Mouse (Mus musculus): Measurements from ENCODE around the gene Amph. TPM values are rescaled to one million over a fixed set of nuclear protein-coding genes. Genes with fewer than 3 reads are reported as not detected.

The Amph gene
- total and polyA plus RNA-seq, 2 experiments from 2014 or later = 67.8 to 118 TPM

- Histone ChIP-seq H3K36me3 (ENCODE audit: insufficient read depth) (no peaks in the 10 kb centered on the region), H3K4me1 (ENCODE audit: insufficient read depth) (0 out of 2 replicates have a peak, but pooled peaks cover 10% of the 10 kb centered on the region), H3K9me3 (ENCODE audit: low read length) (no peaks in the 10 kb centered on the region), H3K4me3 (ENCODE audit: low read depth, low read length) (no peak overlapping the region), H3K4me2 (ENCODE audit: low read depth) (no peak overlapping the region), H3K27me3 (ENCODE audit: insufficient read depth, low read length) (no peaks in the 10 kb centered on the region), H3K9ac (no peak overlapping the region), H3K27ac (ENCODE audit: low read depth, low read length) (no peak overlapping the region)
- 79% methylated on average over 4 of the region's 4 CpGs for WGBS
- ATAC-seq = no peak
- DNase-seq = no peak
- TF ChIP-seq CTCF (IDR thresholded peaks at IDR 0.05; ENCODE audit: low read depth) = no peak
Measured at GRCm38 (mm10) chr13:18953575-18953974, 5.6 kb downstream of the Amph start.

GRCm38 (mm10) chr13:18956065-18956913 is 8.3 kb downstream of the Amph start:
- Histone ChIP-seq H3K27ac (ENCODE audit: low read depth, low read length) (no peak overlapping the region), H3K4me3 (ENCODE audit: low read depth, low read length) (no peak overlapping the region), H3K36me3 (ENCODE audit: insufficient read depth) (no peaks in the 10 kb centered on the region), H3K9me3 (ENCODE audit: low read length) (no peaks in the 10 kb centered on the region), H3K9ac (no peak overlapping the region), H3K4me2 (ENCODE audit: low read depth) (no peak overlapping the region), H3K27me3 (ENCODE audit: insufficient read depth, low read length) (no peaks in the 10 kb centered on the region), H3K4me1 (ENCODE audit: insufficient read depth) (no peaks in the 10 kb centered on the region)
- WGBS = 42% methylated on average over 11 of the region's 11 CpGs
- DNase-seq = no peak
- no peak for TF ChIP-seq CTCF (IDR thresholded peaks at IDR 0.05; ENCODE audit: low read depth)
- ATAC-seq = no peak

- H3K27ac ChIP-seq (ENCODE audit: low read depth, low read length) = no peak overlapping the region
- ATAC-seq = no peak
- no peak for TF ChIP-seq CTCF (IDR thresholded peaks at IDR 0.05; ENCODE audit: low read depth)
- DNase-seq = no peak
- H3K4me1 ChIP-seq (ENCODE audit: insufficient read depth) = no peaks in the 10 kb centered on the region
- H3K4me2 ChIP-seq (ENCODE audit: low read depth) = no peak overlapping the region
- H3K36me3 ChIP-seq (ENCODE audit: insufficient read depth) = no peaks in the 10 kb centered on the region
- no peak overlapping the region for H3K9ac ChIP-seq
- no peaks in the 10 kb centered on the region for H3K27me3 ChIP-seq (ENCODE audit: insufficient read depth, low read length)
- 82% methylated on average over 3 of the region's 3 CpGs for WGBS
- no peak overlapping the region for H3K4me3 ChIP-seq (ENCODE audit: low read depth, low read length)
- H3K9me3 ChIP-seq (ENCODE audit: low read length) = no peaks in the 10 kb centered on the region
Measured at GRCm38 (mm10) chr13:18957028-18957427, 9.0 kb downstream of the Amph start.

- H3K27me3 ChIP-seq (ENCODE audit: insufficient read depth, low read length) = no peaks in the 10 kb centered on the region
- no peak overlapping the region for H3K4me3 ChIP-seq (ENCODE audit: low read depth, low read length)
- WGBS = 79% methylated on average over 3 of the region's 3 CpGs
- DNase-seq (no peak), ATAC-seq (no peak)
- no peak for TF ChIP-seq CTCF (IDR thresholded peaks at IDR 0.05; ENCODE audit: low read depth)
- peaks cover 4% of the 10 kb centered on the region; the same call in 1 of the 2 replicates for H3K36me3 ChIP-seq (ENCODE audit: insufficient read depth)
- H3K4me1 ChIP-seq (ENCODE audit: insufficient read depth) = no peaks in the 10 kb centered on the region
- no peak overlapping the region for H3K9ac ChIP-seq
- no peaks in the 10 kb centered on the region for H3K9me3 ChIP-seq (ENCODE audit: low read length)
- no peak overlapping the region for H3K27ac ChIP-seq (ENCODE audit: low read depth, low read length)
- H3K4me2 ChIP-seq (ENCODE audit: low read depth) = no peak overlapping the region
Measured at GRCm38 (mm10) chr13:18972571-18972970, 24.6 kb downstream of the Amph start.

- WGBS = 97% methylated on average over 5 of the region's 5 CpGs
- ATAC-seq = no peak
Measured at GRCm38 (mm10) chr13:18974351-18974750, 26.3 kb downstream of the Amph start.

GRCm38 (mm10) chr13:18987266-18987665 is 39.3 kb downstream of the Amph start:
- Histone ChIP-seq H3K9ac (no peak overlapping the region), H3K27ac (ENCODE audit: low read depth, low read length) (no peak overlapping the region), H3K4me2 (ENCODE audit: low read depth) (no peak overlapping the region), H3K27me3 (ENCODE audit: insufficient read depth, low read length) (no peaks in the 10 kb centered on the region), H3K9me3 (ENCODE audit: low read length) (no peaks in the 10 kb centered on the region), H3K4me3 (ENCODE audit: low read depth, low read length) (no peak overlapping the region), H3K4me1 (ENCODE audit: insufficient read depth) (no peaks in the 10 kb centered on the region), H3K36me3 (ENCODE audit: insufficient read depth) (no peaks in the 10 kb centered on the region)
- no peak for DNase-seq
- ATAC-seq = no peak
- no peak for TF ChIP-seq CTCF (IDR thresholded peaks at IDR 0.05; ENCODE audit: low read depth)
- 42% methylated on average over 4 of the region's 4 CpGs for WGBS

More at GRCm38 (mm10) chr13:18974351-18974750, 26.3 kb downstream of the Amph start:
- H3K36me3 ChIP-seq (ENCODE audit: insufficient read depth) = peaks cover 4% of the 10 kb centered on the region; the same call in 1 of the 2 replicates
- DNase-seq = no peak
- no peaks in the 10 kb centered on the region for H3K9me3 ChIP-seq (ENCODE audit: low read length)
- no peak overlapping the region for H3K4me3 ChIP-seq (ENCODE audit: low read depth, low read length)
- no peak overlapping the region for H3K9ac ChIP-seq
- no peaks in the 10 kb centered on the region for H3K4me1 ChIP-seq (ENCODE audit: insufficient read depth)
- H3K4me2 ChIP-seq (ENCODE audit: low read depth) = no peak overlapping the region
- no peak for TF ChIP-seq CTCF (IDR thresholded peaks at IDR 0.05; ENCODE audit: low read depth)
- H3K27me3 ChIP-seq (ENCODE audit: insufficient read depth, low read length) = no peaks in the 10 kb centered on the region
- H3K27ac ChIP-seq (ENCODE audit: low read depth, low read length) = no peak overlapping the region

GRCm38 (mm10) chr13:18988323-18988722 is 40.3 kb downstream of the Amph start:
- ATAC-seq = no peak

More at GRCm38 (mm10) chr13:18988323-18988722, 40.3 kb downstream of the Amph start:
- Histone ChIP-seq H3K27ac (ENCODE audit: low read depth, low read length) (no peak overlapping the region), H3K9ac (no peak overlapping the region), H3K9me3 (ENCODE audit: low read length) (no peaks in the 10 kb centered on the region), H3K36me3 (ENCODE audit: insufficient read depth) (no peaks in the 10 kb centered on the region), H3K4me3 (ENCODE audit: low read depth, low read length) (no peak overlapping the region), H3K4me2 (ENCODE audit: low read depth) (no peak overlapping the region), H3K4me1 (ENCODE audit: insufficient read depth) (no peaks in the 10 kb centered on the region), H3K27me3 (ENCODE audit: insufficient read depth, low read length) (no peaks in the 10 kb centered on the region)
- TF ChIP-seq CTCF (IDR thresholded peaks at IDR 0.05; ENCODE audit: low read depth) = no peak
- 50% methylated on average over 4 of the region's 4 CpGs for WGBS
- DNase-seq = no peak

Measured in forebrain, postnatal 0 days (tissue).